Mouse (Mus musculus) C2C12 (cell line): ENCODE data around the gene Otud3.

ENCODE experiments used
- CEBPB ChIP-seq: IDR thresholded peaks from one replicate; pipeline ENCODE4 v1.6.1; 2011; ENCODE audit warnings: low read depth, mild to moderate bottlenecking, control low read depth, moderate library complexity
- CTCF ChIP-seq: IDR thresholded peaks from one replicate; pipeline ENCODE4 v1.5.1; 2011; ENCODE audit not compliant: control insufficient read depth, insufficient read depth, insufficient read length
- FOSL1 ChIP-seq: IDR thresholded peaks from one replicate; pipeline ENCODE4 v1.8.0; 2011; ENCODE audit warnings: mild to moderate bottlenecking, low read length; ENCODE audit not compliant: poor library complexity, insufficient read depth, severe bottlenecking
- MYOD1 ChIP-seq: IDR thresholded peaks from one replicate; pipeline ENCODE4 v1.6.1; 2011; ENCODE audit warnings: low read depth; ENCODE audit not compliant: control insufficient read depth, insufficient read length
- MYOG ChIP-seq: IDR thresholded peaks from one replicate; pipeline ENCODE4 v1.6.1; 2011; ENCODE audit not compliant: control insufficient read depth, insufficient read length; ENCODE audit errors: extremely low read depth

GRCm38 (mm10) chr4:138868666-138869065, 45.1 kb downstream of the Otud3 start:
- TF ChIP-seq CTCF (no peak), CEBPB (no peak), FOSL1 (no peak), MYOG (no peak), MYOD1 (no peak)
